Mouse (Mus musculus): Measurements from ENCODE around the gene Hvcn1. TPM values are rescaled to one million over a fixed set of nuclear protein-coding genes. Genes with fewer than 3 reads are reported as not detected.

The Hvcn1 gene
- polyA plus RNA-seq, 1 experiment from 2014 or later, result 4.6 TPM

DNA sequence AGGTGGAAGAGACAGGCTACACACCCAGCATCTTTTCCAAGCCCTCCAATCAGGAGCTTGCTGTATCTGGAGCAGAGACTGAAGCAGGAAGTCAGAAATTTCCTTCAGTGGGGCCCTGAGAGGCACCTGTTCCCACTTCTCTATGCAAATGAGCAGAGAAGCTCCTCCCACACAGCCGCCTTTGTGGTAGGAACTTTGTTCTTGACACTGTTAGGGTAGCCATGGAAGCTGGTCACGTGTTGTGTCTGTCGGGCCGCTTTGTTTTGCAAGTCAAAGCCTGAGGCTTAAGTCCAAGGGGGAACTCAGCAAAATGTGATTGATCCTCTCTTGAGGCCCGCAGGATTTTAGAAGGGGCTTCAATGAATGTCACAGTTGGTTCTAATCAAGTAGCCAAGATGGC lies 68.2 kb downstream of the Hvcn1 start:
- Histone ChIP-seq H3K4me2 (peak overlapping the region; percentile 16; the same call in 1 of the 2 replicates), H3K27me3 (no peaks in the 10 kb centered on the region; the same call in 1 of the 2 replicates), H3K4me1 (replicated peaks) (peaks cover 22% of the 10 kb centered on the region), H3K4me3 (replicated peaks) (no peak overlapping the region), H3K27ac (replicated peaks) (peak overlapping the region; percentile 71; the same call in 1 of the 2 replicates), H3K9me3 (replicated peaks) (no peaks in the 10 kb centered on the region), H3K36me3 (replicated peaks) (no peaks in the 10 kb centered on the region), H3K9ac (no peak overlapping the region)
- ATAC-seq (ENCODE audit: insufficient read depth), result peak; percentile 52; the same call in 1 of the 2 replicates
- 12% methylated on average over 5 of the region's 5 CpGs for WGBS (ENCODE audit: insufficient replicate concordance)

DNA sequence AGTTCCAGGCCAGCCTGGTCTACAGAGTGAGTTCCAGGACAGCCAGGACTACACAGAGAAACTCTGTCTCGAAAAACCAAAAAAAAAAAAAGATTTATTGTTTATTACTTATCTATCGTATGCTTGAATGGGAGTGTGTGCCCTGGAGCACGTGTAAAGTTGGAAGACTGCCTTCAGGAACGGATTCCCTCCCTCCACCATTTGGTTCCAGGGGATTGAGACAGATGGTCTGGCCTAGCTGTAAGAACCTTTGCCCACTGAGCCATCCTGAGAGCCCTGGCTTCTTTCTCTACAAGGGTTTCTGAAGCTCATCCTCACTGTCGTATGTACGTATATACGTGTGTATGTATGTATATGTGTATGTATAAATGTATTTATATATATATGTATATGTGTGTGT lies 72.3 kb downstream of the Hvcn1 start:
- WGBS (ENCODE audit: insufficient replicate concordance), result 71% methylated on average over 7 of the region's 7 CpGs
- no peak overlapping the region for H3K4me2 ChIP-seq
- no peak for ATAC-seq (ENCODE audit: insufficient read depth)

DNA sequence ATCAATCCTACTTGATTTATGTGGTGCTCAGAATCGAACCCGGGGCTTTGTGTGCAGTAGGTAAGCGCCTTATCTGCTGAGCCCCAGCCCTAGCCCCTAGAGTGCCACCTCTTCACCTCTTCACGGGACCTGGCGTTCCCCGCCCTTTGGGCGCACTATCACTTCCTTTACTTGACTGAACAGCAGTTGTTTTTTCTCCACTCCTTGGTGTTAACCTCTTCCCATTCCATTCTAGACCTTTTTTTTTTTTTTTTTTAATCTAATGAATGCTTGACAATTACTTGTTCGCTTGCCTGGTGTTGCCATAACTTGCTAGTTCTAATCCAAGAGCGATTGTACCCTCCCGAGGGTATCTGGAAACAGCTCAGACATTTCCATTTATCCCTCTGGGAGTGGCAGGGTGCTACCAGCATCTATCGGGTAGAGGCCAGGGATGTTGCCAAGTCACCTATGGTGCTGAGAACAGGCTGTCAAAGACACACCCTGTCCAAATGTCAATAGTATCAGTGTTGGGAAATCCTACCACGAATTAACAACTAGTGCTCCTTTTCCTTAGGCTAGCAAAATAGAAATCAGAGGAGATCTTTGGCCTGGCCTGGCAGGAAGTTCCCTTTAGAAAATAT lies 73.3 kb downstream of the Hvcn1 start:
- Histone ChIP-seq H3K4me3 (replicated peaks) (no peak overlapping the region), H3K4me1 (replicated peaks) (peaks cover 49% of the 10 kb centered on the region), H3K27ac (replicated peaks) (no peak overlapping the region), H3K9ac (no peak overlapping the region), H3K4me2 (no peak overlapping the region), H3K9me3 (replicated peaks) (no peaks in the 10 kb centered on the region), H3K36me3 (replicated peaks) (no peaks in the 10 kb centered on the region), H3K27me3 (peaks cover 18% of the 10 kb centered on the region)
- ATAC-seq (ENCODE audit: insufficient read depth), result no peak
- 52% methylated on average over 12 of the region's 12 CpGs for WGBS (ENCODE audit: insufficient replicate concordance)

More for the DNA sequence above, 72.3 kb downstream of the Hvcn1 start:
- Histone ChIP-seq H3K4me1 (replicated peaks) (peaks cover 52% of the 10 kb centered on the region), H3K27me3 (peaks cover 18% of the 10 kb centered on the region), H3K36me3 (replicated peaks) (no peaks in the 10 kb centered on the region), H3K27ac (replicated peaks) (no peak overlapping the region), H3K4me3 (replicated peaks) (no peak overlapping the region), H3K9me3 (replicated peaks) (no peaks in the 10 kb centered on the region), H3K9ac (no peak overlapping the region)

DNA sequence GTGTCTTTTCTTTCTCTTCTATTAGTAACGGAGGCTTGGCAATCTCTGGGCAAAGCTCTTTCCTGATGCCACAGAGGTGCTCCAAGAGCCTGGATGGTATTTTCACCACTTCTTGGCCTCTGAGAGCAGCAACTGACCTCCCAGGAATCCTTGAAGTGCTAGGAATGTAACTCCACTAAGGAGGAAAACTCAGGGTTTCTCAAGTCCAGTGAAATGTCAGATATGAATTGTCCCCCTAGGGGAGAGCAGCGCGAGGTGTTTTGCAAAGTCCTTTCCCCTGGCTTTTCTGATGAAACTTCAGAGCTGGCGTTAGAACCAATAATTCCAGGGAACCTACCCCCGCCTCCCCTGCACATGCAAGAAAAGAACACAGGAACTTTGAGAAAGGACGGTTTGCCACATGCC lies 73.8 kb downstream of the Hvcn1 start:
- Histone ChIP-seq H3K4me1 (replicated peaks) (peaks cover 49% of the 10 kb centered on the region), H3K36me3 (replicated peaks) (no peaks in the 10 kb centered on the region), H3K9ac (no peak overlapping the region), H3K4me2 (peak overlapping the region; percentile 32; the same call in 1 of the 2 replicates), H3K27ac (replicated peaks) (no peak overlapping the region), H3K9me3 (replicated peaks) (no peaks in the 10 kb centered on the region), H3K27me3 (peaks cover 18% of the 10 kb centered on the region), H3K4me3 (replicated peaks) (no peak overlapping the region)
- 49% methylated on average over 6 of the region's 6 CpGs for WGBS (ENCODE audit: insufficient replicate concordance)
- ATAC-seq (ENCODE audit: insufficient read depth), result no peak

- peak overlapping the region; percentile 32; the same call in 1 of the 2 replicates for H3K4me2 ChIP-seq
- H3K9me3 ChIP-seq (replicated peaks), result no peaks in the 10 kb centered on the region
- no peaks in the 10 kb centered on the region for H3K36me3 ChIP-seq (replicated peaks)
- ATAC-seq (ENCODE audit: insufficient read depth), result no peak
- H3K9ac ChIP-seq, result no peak overlapping the region
- H3K27me3 ChIP-seq, result peaks cover 18% of the 10 kb centered on the region
- no peak overlapping the region for H3K4me3 ChIP-seq (replicated peaks)
- WGBS (ENCODE audit: insufficient replicate concordance), result 30% methylated on average over 19 of the region's 19 CpGs
- H3K27ac ChIP-seq (replicated peaks), result no peak overlapping the region
- H3K4me1 ChIP-seq (replicated peaks), result peaks cover 51% of the 10 kb centered on the region
These were observed 74.3 kb downstream of the Hvcn1 start for GRCm38 (mm10) chr5:122280827-122281462.

- H3K36me3 ChIP-seq (replicated peaks), result 0 out of 2 replicates have a peak, but pooled peaks cover 12% of the 10 kb centered on the region
- H3K27ac ChIP-seq (replicated peaks), result peak overlapping the region; percentile 19; the same call in 1 of the 2 replicates
- no peak overlapping the region for H3K9ac ChIP-seq
- ATAC-seq (ENCODE audit: insufficient read depth), result no peak
- H3K27me3 ChIP-seq, result peaks cover 18% of the 10 kb centered on the region
- H3K9me3 ChIP-seq (replicated peaks), result no peaks in the 10 kb centered on the region
- H3K4me3 ChIP-seq (replicated peaks), result peak overlapping the region; percentile 97
- peak overlapping the region; percentile 63 for H3K4me2 ChIP-seq
- WGBS (ENCODE audit: insufficient replicate concordance), result 16% methylated on average over 2 of the region's 2 CpGs
- peaks cover 72% of the 10 kb centered on the region for H3K4me1 ChIP-seq (replicated peaks)
These were observed 77.2 kb downstream of the Hvcn1 start for GRCm38 (mm10) chr5:122283828-122284182.

- no peaks in the 10 kb centered on the region for H3K9me3 ChIP-seq (replicated peaks)
- peak within 1 kb of the TSS; percentile 88 for H3K9ac ChIP-seq
- peaks cover 76% of the 10 kb centered on the region for H3K4me1 ChIP-seq (replicated peaks)
- ATAC-seq (ENCODE audit: insufficient read depth), result peak; percentile 92
- peaks cover 18% of the 10 kb centered on the region for H3K27me3 ChIP-seq
- peak within 1 kb of the TSS; percentile 97 for H3K4me3 ChIP-seq (replicated peaks)
- WGBS (ENCODE audit: insufficient replicate concordance), result under 1% methylated on average over 109 of the region's 114 CpGs
- 0 out of 2 replicates have a peak, but pooled peaks cover 12% of the 10 kb centered on the region for H3K36me3 ChIP-seq (replicated peaks)
- H3K4me2 ChIP-seq, result peak within 1 kb of the TSS; percentile 99
- H3K27ac ChIP-seq (replicated peaks), result peak within 1 kb of the TSS; percentile 82
These were observed 77.8 kb downstream of the Hvcn1 start, which contains the start of gene Pptc7 for GRCm38 (mm10) chr5:122284183-122285028. TSS of gene Pptc7 (plus strand) at chr5:122284365.

DNA sequence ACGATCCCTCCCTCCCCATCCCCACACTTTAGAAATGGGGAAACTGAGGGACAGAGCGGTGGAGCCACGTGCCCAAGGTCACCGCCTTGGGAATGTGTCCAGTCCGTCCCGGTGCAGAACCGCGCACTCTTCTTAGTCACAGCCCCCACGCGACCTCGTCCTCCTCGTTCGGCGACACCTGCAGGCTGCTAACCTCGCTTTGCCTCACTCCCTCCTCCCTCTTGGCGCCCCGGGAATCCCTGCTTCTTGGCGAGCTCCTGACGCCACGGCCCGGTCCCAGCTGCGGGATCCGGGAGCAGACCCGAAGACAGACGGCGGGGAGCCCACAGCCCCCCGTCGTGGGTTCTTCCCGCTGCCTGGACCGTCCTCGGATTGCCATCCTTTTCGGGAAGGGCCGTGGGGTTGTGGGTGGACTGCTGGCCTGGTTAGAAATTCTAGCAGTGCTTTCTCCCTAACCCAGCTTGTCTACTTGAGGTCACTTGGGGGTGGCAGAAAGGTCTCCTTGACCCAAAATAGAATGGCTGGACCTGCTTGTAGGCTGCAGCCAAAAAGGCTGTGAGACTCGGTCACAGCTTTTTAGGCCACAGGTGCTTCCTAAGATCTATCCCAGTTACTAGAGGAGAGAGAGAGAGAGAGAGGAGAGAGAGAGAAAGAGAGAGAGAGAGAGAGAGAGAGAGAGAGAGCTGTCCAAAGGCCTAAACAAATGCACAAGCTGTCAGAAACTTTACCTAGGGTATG lies 78.6 kb downstream of the Hvcn1 start:
- H3K9me3 ChIP-seq (replicated peaks), result no peaks in the 10 kb centered on the region
- H3K4me1 ChIP-seq (replicated peaks), result peaks cover 69% of the 10 kb centered on the region
- peak overlapping the region; percentile 99 for H3K4me2 ChIP-seq
- peak; percentile 23; the same call in 1 of the 2 replicates for ATAC-seq (ENCODE audit: insufficient read depth)
- H3K4me3 ChIP-seq (replicated peaks), result peak overlapping the region; percentile 97
- peak overlapping the region; percentile 88 for H3K9ac ChIP-seq
- WGBS (ENCODE audit: insufficient replicate concordance), result under 1% methylated on average over 34 of the region's 34 CpGs
- peaks cover 15% of the 10 kb centered on the region for H3K27me3 ChIP-seq
- peak overlapping the region; percentile 82 for H3K27ac ChIP-seq (replicated peaks)
- H3K36me3 ChIP-seq (replicated peaks), result 0 out of 2 replicates have a peak, but pooled peaks cover 12% of the 10 kb centered on the region

DNA sequence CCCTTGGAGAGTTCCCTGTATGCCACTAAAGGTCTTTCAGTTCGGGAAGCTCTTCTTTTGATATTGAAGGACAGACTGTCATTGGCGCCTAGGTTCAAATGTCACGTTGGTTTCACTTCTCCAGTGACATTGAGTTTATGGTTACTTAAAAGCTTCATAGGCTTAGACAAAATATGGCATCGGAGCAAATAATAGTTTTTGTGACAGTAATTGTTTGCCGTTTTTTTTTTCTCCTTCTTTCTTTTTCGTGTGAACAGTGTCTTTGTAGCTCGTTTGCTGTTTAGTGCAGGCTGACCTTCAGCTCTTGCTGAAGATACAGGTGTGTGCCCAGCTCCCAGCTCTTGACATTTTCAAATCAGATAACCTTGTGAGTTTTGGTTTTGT lies 79.2 kb downstream of the Hvcn1 start:
- no peak for ATAC-seq (ENCODE audit: insufficient read depth)
- 44% methylated on average over 7 of the region's 7 CpGs for WGBS (ENCODE audit: insufficient replicate concordance)
- Histone ChIP-seq H3K4me2 (peak overlapping the region; percentile 99), H3K9me3 (replicated peaks) (no peaks in the 10 kb centered on the region), H3K36me3 (replicated peaks) (0 out of 2 replicates have a peak, but pooled peaks cover 12% of the 10 kb centered on the region), H3K4me1 (replicated peaks) (peaks cover 68% of the 10 kb centered on the region), H3K9ac (peak overlapping the region; percentile 88), H3K27ac (replicated peaks) (no peak overlapping the region), H3K4me3 (replicated peaks) (peak overlapping the region; percentile 97), H3K27me3 (peaks cover 10% of the 10 kb centered on the region)

GRCm38 (mm10) chr5:122286191-122286590 lies 79.6 kb downstream of the Hvcn1 start:
- Histone ChIP-seq H3K27me3 (peaks cover 6% of the 10 kb centered on the region), H3K36me3 (replicated peaks) (0 out of 2 replicates have a peak, but pooled peaks cover 12% of the 10 kb centered on the region), H3K4me1 (replicated peaks) (peaks cover 68% of the 10 kb centered on the region), H3K27ac (replicated peaks) (no peak overlapping the region), H3K4me2 (peak overlapping the region; percentile 99), H3K9ac (peak overlapping the region; percentile 88; the same call in 1 of the 2 replicates), H3K9me3 (replicated peaks) (no peaks in the 10 kb centered on the region), H3K4me3 (replicated peaks) (peak overlapping the region; percentile 97)
- ATAC-seq (ENCODE audit: insufficient read depth), result no peak
- WGBS (ENCODE audit: insufficient replicate concordance), result 78% methylated on average over 10 of the region's 10 CpGs

Data from liver, embryonic 15.5 days (tissue).